Mouse (Mus musculus) thymus, postnatal 25 days (tissue): ENCODE data around the gene Abtb2.

ENCODE experiments used
- DNase-seq: peaks from one replicate; pipeline ENCODE4 v3.0.0; 2022

The Abtb2 gene

DNA sequence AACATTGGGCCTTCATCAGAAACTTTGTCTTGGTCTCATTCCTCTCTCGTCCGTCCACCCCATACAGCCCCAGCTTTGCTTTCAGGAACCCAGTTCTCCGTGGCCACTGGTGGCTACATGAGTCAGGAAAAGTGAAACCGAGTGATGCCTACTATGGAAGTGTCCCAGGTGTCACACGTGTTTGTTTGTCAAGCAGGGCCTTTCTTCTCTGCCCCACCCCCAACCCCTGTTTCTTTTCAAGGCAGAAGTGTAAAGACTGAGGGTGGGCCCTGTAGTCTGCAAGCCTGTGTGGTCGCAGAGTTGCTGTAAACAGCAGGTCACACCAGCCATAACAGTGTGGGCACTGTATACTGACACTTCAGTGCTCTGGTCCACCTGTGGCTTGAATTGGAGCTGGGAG, 98.2 kb downstream of the Abtb2 start:
- peak; percentile 64 for DNase-seq

DNA sequence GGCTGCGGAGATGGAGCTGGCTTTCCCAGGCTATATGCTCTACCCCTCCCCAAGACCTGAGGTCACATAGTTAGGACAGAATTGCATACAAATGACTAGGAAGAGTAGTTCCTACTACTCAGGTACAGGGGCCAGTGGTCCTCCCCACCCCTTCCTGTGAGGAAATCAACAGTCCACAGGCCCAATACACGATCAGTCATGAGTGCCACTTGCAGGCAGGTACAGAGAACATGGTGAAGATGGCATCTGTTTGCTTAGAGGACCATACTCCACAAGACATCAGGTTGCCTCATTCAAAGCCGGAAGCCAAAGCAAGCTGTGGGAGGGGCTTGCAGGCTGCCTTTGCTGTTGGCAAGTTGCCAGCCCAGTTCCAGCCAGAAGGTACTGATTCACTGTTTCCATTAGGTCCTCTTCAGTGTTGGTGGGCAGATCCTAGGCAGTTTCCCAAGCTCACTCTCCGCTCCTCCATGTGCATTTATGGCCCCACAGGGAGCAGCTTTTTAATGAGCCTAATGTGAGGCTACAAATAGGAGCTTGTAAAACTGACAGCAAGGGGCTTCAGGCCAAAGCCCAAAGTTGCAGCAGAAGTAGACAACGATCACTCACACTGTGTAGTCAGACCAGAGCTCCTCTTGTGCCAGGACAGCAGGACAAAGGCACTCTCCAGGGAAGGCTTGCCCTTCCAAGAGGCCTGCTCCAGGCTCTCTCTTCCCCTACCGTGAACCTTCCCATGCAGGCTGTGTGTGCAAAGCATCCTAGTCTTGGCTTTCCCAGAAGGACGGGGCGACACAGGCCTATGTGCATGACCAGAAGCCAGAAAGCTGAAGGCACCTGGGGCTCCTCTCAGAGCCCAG, 102.1 kb downstream of the Abtb2 start:
- peak; percentile 79 for DNase-seq

DNA sequence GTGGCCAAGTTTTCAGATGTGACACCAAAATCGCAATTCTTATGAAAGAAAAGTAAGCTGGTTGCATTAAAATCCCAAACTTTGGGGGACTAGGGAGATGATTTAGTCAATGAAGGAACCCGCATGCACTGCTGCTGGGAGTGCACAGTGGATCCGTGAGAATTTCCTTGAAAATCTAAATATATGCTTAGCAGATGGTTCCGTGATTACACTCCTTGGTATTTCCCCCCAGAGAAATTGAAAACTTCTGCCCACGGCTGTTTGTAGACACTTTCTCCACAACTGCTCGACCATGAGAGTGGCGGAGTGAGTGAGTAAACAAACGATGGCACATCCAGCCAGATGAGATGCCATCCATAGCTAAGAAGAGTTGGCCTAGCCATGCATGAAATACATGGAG, 102.8 kb downstream of the Abtb2 start:
- DNase-seq: no peak

DNA sequence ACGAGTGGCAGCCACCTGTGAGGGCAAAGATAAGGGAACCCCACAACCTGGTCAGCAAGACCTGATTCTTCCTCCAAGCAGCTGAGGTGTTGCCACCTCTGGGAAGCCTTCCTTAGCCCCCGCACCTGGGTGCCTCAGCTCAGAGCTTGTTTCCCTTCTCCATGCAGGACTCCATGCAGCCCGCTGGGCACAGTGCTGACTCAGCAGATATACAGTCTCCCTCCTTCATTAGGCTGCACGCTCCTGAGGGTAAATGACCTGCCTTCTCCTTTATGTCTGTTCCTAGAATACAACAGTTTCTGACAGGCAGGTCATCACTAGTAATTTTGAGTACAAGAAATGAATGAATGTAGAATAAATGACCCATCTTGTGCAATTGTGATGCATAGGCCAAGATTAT, 103.5 kb downstream of the Abtb2 start:
- no peak for DNase-seq

DNA sequence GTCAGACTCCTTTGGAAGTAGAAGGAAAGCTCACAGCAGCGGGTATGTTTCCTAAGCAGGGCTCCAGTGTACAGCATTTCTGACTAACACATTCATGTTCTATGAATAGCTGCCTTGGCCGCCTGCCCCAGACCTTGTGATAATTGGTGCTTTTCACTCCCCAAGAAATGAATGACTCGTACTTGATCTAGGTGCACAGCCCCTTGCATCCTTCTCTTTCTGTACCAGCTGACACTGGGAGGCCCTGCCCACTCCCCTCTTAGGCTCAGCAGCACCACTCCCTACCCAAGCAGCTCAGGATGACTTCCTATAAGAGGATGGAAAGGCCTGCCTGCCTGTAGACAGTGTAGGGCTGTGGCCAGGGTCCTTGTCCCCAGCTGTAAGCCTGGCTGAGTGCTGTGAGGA, 104.2 kb downstream of the Abtb2 start:
- DNase-seq: no peak

DNA sequence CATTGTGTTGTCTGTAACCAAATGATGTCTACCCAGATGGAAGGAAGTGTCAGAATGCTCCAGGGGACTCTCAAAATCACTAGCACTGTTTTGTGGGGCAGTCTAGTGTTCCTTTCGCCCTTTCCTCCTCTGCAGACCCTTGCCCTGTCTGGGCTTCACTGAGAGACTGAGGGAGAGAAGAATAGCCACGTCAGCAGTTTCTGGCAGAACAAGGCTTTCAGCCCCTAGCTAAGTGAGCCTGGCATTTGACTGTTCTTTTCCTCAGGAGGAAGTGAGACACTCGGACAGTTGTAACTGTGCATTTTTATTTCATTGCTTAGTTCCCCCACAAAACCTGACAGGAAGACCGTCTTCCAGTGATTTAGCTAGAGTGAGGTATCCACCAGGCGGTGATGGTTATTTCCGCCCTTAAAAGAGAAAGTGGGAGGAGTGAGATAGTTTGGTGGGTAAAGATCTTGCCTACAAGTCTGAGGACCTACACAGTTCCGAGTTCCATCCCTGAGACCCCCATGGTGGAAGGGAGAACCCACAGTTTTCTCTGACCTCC, 106.5 kb downstream of the Abtb2 start:
- DNase-seq: no peak

DNA sequence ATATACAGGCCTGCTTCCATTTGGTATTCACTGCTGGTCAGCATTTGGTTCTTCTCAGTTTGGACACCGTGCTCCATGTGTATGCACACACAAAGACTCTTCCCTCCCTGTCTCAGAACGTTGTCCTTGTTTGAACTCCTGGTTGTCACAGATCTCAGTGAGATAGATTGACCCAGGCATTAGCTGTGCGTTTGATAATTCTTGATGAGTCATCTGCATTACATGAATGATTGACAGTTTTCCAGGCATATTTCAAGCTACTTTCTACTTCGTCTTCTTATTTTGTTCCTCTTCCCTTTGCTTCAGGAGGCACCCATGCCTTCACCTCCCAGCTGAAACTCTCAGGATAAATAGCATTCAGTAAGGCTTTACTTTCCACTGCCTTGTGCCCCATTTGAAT, 107.5 kb downstream of the Abtb2 start:
- DNase-seq: no peak

DNA sequence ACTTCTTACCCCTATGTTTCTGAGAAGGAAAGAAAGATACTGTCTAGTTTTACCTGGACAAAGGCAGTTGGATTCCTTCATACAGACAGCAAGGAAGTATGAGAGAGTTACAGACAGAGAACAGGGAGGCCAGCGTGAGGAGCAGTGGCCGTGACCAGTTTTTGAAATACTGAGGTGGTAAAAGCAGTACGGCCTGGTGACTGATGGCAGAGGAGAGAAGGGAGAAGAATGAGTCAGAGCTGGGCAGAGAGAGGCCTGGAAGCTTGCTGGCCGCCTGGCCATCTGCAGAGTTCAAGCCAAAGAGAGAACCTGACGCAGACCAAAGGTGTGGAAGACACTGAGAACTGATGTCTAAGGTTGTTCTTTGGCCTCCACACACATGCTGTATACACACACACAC, 109.3 kb downstream of the Abtb2 start:
- DNase-seq: no peak

DNA sequence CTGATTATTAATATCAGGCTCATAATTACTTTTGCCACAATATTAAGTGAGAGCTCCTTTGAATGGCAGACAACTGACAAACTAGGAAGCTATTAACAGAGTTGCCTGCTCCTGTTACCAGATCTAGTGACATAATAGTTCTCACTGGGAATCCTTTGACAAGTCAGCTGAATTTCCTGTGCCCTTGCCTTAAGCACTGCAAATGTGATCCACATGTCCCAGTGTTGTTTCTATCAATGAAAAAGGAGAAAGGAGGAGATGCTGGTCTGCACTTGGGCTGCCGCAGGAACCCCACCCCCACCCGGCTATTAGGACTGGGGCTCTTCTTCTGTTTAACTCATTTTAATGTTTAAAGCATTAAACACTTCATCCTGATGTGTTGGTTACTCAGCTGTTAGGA, 110.7 kb downstream of the Abtb2 start:
- DNase-seq: no peak

DNA sequence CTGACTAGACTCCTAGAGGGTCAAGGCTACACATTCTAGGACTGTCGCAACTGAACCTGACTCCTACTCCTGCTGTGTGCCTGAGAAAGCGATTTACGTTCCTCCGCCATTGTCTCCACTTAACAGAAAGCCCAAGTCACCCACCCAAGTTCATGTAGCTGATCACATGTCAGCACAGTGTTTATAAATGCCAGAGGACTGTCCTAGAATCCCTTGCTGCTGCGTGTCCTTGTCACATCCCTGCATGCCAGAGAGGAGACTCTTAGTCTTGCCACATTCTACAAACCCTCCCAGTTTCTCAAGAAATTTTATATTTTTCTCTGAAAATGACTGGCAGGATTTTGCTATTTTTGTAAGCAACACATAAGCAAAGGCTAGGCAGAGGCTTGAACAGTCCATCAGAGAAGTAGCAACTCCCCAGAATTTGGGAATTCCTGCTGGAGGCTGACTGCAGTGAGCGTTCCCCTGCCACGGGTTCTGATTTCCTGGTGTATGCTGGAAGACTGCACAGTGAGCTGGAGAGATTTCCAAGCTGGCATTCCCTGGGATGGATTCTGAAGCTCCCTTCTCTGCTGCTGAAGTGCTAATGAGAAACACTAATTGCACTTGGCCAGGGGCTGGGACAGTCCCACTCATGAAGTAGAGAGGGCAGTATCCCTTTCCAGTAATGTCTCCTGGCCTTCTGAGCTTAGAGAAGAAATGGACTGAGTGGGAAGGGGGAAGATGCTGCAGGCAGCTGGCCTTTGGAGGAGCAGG, 111.7 kb downstream of the Abtb2 start:
- DNase-seq: no peak

DNA sequence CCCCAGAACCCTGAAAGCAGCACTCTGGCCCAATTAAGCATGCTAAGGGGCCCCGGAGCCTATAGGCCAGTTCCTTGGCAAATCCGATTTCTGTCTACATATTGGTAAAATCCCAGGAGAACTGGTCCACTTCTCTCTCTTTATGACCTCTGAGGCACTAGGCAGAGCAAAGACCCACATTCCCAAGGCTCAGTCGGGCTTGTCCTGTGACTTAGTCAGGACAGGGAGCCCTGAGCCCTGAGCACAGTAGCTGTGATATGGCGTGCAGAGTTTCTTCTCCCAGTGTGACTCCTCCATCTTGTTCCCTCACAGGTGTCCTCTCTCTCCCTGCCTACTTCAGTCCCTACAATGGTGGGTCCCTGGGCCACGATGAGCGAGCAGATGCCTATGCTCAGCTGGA, 112.3 kb downstream of the Abtb2 start:
- DNase-seq: no peak

DNA sequence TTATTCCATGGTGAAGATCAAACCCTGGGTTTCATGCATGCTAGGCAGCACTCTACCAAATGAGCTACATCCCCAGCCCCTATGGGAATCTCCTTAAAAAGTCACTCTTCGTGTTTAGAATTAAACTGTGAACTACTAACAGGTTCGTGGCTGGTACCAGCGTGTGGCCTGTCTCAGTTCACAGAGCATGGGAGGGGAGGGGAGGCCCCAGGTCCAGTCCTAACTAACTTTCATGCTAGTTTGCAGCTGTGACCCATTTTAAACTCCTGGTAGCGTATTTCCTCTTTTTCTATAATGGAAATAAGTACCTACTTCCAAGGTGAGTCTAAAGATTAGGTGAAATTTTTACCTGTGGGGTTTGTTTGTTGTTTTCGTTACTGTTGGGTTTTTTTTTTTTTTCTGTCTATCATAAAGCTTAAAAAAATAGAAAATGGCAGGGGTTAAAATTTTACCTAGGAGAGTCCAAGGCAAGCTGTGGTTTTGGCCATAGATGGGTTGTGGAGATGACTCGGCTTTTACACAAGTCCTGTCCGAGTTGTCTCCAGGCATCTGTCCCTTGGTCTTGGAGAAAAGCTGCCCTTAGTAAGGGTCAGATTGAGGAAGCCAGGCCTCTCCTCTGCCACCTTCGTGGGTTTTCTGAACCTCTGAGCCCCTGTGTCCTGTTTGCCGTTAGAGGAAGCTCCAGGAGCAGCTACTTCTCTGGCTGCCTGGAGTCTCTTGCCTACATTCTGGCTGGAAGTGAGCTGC, 114.4 kb downstream of the Abtb2 start:
- peak; percentile 55 for DNase-seq

DNA sequence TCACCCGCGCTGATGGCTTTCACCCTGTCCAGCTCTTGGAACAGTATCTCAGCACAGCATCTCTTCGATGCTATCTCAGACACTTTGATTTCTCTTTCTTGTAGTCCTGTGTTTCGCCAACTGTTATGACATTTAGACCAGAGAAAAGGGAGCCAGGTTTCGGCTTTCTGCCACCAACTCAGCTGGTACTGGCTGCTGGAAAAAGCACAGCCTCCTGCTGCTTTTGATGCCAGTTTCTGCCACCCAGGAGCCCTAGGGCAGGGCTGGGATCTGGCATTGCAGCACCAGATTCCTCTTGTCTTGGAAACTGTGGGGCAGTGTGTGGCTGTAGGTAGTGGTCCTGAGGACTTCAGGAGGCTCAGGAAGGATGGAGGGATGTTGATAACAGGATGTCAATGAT, 115.0 kb downstream of the Abtb2 start:
- DNase-seq: no peak

DNA sequence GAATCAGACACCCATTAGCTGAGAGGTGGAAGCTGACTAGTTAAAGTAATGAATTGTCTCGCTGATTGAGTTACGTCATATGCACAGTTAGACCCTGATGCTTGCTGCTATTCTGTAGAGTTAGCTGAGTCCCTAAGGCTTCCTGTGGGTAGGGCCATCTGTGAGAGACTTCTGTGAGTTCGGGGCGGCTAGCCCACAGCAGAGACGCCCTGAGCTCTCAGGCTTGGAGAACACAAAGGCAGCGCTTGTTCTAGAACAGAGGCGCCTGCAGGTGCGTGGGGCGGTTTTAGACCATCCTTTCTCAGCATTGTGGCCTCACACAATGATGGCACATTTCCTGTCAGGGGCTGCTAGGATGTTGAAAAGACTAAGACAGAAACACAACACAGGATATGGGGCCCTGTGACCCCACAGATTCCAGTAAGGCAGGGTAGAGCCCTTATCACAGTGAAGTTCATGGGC, 116.2 kb downstream of the Abtb2 start:
- DNase-seq: peak; percentile 91

DNA sequence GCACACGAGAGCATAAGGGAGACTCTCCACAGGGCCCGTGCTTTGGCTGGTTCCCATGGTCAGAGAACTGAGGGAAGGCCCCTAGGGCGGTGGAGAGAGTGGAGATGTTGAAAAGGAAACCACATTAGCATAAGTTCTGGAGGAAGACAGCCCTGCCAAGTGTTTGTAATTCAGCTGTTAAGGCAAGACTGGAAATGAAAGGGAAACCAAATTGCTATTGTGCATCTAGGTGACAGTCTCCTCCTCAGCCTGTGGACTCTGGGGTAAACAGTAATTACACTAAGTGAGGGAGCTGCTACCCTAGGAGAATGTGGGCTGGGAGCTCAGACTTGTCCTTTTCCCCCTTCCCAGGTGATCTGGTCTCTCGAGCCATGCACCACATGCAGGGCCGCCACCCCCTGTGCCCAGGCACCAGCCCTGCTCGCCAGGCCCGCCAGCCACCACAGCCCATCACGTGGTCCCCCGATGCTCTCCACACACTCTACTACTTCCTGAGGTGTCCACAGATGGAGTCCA, 116.9 kb downstream of the Abtb2 start:
- DNase-seq: peak; percentile 69

DNA sequence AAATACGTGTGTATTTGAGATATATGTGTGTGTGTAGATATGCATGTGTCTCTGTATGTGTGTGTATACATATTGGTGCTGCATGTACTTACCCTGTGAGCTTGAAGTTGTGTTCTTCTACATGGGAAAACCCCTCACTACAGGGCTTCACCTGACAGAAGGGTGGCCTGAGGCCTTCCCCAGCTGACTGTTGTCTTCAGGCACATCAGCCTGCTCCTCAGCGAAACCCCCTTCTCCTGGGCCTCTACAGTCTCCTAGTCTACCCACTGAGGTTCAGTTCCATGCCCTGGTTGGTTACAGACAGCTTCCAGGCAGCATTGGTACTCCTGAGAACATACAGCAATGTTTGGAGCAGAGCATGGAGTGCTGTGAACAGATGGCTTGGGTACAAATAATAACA, 118.3 kb downstream of the Abtb2 start:
- peak; percentile 56 for DNase-seq

DNA sequence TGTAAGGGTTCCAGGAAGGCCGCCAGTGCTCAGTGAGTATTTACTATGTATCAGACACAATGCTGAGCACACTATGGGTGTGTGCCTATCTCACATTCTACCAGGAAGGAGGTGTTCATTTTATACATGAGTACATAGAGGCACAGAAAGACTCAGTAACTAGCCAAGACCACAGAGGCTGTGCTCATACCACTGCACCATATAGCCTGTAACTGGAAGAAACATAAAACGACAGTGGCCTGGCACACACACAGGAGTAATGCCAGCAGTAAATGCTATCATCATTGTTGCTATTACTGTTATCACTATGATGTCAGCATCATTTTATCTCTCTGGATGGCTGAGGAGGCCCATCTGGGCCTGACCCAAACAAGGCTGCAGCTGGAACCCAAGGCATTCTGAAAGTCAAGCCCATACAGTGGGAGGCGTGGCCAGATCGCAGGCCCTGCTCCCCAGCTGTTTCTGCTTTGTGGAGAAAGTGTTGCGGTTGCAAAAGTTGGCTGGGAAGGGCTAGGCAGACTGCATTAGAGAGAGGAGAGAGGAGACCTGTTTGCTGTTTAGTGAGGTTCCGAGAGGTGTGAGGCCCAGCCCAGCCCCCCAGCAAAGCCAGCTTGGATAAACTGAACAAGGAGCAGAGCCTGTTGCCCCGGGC, 118.9 kb downstream of the Abtb2 start:
- DNase-seq: peak; percentile 79

DNA sequence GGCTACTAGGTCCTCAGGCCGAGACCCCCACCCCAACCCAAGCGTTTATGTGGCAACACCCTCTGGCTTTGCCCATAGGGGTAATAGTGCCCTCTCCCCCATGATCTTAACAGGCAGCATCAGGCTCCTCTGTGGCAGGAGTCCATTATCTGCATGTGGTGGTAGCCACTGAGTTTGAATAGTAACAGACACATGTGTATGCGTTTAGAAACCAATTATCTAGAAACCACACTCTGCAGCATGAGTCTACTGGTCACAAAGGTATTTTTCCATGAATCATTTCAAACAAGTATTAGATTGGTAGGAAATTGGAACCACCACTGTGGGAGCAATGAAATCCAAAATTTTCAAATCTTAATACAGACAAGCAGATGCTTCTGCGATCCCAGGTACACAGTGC, 119.5 kb downstream of the Abtb2 start:
- DNase-seq: no peak

DNA sequence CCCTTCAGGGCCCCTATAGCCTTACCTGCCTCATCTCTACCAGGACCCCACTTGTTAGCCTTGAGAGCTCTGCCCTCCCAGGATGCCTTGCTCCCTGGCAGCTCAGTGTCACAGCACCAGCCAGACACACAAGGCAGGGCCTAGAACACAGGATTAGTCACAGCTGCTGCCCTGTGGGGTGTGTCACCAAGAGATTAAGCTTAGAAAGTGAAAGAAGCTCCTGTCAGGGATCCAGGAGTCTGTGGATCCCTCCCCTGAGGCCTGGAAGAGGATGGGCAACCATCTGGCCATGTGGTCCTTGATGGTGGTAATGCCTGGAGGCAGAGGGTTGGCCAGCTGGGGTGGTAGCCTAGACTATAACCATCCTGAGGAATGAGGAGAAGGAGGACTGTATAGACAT, 121.0 kb downstream of the Abtb2 start:
- DNase-seq: no peak

DNA sequence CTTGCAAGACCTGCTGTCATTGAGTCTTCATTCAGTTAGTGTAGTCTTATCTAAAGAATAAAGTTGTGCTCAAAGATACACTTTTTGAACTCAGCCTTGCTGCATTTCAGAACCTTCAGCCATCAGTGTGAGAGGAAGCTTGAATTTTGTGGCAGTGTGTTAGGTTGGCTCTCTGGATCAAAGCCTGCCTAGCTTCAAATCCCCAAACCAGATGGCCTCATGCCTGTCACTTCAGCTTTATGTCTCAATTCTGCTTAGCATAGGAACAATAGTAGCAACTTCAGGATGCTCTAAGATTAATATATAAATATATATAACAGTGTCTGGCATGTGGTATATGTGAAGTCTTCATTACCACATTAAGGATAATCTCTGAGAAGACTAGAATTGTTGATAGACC, 121.8 kb downstream of the Abtb2 start:
- no peak for DNase-seq

DNA sequence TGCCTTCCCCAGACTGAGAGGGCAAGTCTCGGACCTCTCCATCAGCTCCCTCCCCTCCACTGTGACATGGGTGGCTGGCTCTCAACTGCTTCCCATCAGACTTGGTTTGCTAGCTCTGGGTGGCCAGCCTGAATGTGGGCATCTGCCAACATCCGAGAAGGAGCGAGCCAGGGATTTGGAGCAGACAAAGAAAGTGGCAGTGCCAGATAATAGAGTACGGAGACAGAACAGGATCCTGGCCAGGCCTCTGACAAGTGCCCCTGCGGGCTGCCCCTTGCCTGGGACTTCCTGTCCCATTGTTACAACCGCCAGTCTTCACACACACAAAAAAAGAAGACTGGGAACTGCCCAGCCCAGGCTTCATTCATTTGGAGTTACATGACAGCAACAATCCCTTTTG, 124.3 kb downstream of the Abtb2 start:
- DNase-seq: no peak

DNA sequence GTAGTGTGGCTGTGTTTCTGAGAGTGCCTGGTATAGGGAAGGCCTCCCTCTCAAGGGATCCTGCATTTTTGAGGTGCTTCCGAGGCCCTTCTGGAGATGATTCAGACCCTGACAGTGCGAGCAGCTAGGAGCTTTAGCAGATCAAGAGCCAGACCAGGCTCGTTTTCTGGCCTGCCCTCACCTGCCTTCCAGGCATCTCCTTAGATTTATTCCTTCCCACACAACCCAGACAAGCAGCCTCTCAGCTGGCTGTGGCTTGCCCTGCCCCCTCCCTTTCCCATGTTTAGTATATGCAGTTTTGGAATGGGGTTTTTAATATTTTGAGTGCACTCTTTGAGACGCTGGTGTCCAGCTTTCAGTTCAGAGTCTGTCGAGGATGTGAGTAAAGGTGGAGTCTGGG, 124.7 kb downstream of the Abtb2 start:
- DNase-seq: no peak

DNA sequence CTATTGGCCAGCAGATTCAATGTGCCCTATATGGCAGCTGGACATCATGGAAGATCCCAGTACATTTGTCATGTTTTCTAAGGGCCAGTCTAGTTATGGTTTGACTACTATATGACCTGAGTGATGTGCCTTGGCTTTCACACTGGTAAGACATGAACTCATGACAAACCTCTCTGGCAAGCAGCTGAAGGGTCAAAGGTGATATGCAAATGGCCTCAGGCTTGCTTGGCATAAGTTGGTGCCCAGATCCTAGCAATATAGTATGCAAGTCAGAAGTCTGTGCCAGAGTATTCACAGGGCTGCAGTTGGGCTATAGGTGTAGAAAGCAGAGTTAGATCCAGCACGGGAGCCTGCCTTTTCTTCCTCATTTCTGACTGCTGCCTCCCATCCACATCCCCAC, 125.2 kb downstream of the Abtb2 start:
- no peak for DNase-seq
